Mouse (Mus musculus) embryo, embryonic 10.5 days (tissue): Measurements from ENCODE around the gene Rft1.
A peak's percentile ranks its signal among the peaks of the same experiment; 100 is the strongest.

Experiments
- DNase-seq: peaks from one replicate; pipeline ENCODE4 v3.0.0-alpha.2; 2015; ENCODE audit warnings: low spot score

Gene Rft1

DNA sequence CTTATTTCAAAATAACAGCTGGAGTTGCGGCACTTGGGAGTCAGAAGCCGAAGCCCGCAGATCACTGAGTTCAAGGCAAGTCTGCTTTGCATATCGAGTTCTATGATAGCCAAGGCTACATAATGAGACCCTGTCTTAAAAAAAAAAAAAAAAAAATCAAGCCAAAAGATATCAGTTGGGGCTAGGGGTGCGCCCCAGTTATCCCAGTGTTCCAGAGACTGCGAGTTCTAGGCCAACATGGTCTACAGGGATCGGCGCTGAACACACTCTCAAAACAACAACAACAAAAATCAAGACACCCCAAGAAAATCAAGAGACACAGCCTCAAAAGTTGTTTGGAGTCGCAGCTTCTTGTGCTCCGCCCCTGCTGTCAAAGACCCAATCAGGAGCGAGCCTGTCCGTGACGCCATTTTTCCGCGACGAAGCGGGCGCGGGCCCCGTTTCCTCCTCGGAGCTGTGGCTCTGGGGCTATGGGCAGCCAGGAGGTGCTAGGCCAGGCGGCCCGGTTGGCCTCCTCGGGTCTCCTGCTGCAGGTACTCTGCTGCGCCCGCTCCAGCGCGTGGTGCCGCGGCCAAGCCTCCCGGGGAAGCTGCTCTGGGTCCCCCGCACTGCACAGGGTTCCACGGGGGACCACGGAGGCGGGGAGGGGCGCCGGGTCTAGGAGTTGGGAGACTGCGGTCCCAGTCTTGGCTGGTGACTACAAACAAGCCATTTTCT is at the start of gene Rft1:
TSS of gene Rft1 (plus strand) at position 418 of the 717 bp plus-strand sequence.
- DNase-seq: peak; percentile 96

GRCm38 (mm10) chr14:30606817-30607216 is 47.3 kb upstream of the Rft1 start:
- no peak for DNase-seq

DNA sequence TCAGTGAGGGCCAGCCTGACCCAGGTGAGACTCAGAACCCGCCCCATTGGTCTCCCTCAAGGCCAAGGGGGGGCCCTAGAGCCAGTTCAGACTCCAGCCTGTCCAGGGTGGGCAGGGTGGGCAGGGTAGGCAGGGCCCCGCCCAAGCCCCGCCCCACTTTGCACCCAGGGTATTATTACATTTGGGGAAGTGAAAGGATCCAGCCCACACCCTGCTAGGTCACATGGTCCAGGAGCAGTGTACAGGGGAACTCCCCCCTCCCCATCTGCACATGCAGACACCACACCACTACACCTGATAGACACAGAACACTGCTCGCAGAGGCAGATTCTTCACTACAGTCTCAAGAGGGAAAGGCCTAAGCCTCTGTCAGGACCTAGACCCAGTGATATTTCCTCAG is 46.5 kb upstream of the Rft1 start:
- no peak for DNase-seq

GRCm38 (mm10) chr14:30608176-30608575 is 46.0 kb upstream of the Rft1 start:
- no peak for DNase-seq

GRCm38 (mm10) chr14:30609499-30609898 is 44.7 kb upstream of the Rft1 start:
- no peak for DNase-seq

GRCm38 (mm10) chr14:30610304-30610703 is 43.9 kb upstream of the Rft1 start:
- no peak for DNase-seq

GRCm38 (mm10) chr14:30610940-30611339 is 43.2 kb upstream of the Rft1 start:
- DNase-seq: no peak

- DNase-seq: peak; percentile 78
These were observed 41.6 kb upstream of the Rft1 start for GRCm38 (mm10) chr14:30612523-30612922.

GRCm38 (mm10) chr14:30612962-30613715 is 41.0 kb upstream of the Rft1 start:
- DNase-seq: no peak

DNA sequence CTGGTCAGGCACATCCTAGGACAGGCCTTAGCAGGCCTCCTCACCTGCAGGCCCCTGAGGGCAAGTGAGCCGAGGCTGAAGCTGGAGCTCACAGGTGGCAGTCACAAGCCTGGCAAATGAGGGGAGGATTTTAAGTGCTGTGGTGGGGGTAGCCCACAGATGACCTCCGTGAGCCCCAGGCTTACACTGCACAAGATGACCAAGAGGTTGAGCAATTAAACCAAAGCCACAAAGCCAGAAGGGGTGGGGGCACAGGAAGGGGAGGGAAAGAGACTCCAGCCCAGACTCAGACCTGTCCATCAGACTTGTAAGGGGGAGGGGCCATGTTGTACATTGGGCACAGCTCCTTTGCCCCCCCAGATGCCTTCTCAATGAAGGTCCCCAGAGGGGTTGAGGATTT is 37.4 kb upstream of the Rft1 start:
- DNase-seq: no peak

DNA sequence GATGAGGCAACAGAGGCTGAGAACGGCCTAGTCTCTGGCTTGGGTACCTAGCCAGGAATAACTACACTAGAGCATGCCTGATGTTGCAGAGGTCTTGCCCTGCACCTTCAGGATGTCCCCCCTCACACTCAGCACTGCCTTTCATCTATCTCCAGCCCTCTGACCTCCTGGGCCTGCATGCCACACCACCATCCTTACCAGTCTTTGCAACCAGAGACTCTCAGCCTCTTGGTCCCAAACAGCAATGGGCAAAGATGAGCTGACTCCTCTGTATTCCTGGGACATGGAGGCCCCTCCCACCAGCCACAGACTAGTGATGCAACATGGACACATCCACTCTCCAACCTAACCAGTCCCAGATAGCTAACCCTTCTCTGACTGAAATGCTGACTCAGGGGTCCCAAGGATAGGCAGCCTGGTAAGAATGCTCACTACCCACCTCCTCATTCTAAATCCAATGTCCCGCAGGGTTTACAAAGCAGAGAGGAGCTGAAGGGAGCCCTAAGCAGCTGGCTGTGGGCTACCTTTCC is 35.3 kb upstream of the Rft1 start:
- DNase-seq: no peak

DNA sequence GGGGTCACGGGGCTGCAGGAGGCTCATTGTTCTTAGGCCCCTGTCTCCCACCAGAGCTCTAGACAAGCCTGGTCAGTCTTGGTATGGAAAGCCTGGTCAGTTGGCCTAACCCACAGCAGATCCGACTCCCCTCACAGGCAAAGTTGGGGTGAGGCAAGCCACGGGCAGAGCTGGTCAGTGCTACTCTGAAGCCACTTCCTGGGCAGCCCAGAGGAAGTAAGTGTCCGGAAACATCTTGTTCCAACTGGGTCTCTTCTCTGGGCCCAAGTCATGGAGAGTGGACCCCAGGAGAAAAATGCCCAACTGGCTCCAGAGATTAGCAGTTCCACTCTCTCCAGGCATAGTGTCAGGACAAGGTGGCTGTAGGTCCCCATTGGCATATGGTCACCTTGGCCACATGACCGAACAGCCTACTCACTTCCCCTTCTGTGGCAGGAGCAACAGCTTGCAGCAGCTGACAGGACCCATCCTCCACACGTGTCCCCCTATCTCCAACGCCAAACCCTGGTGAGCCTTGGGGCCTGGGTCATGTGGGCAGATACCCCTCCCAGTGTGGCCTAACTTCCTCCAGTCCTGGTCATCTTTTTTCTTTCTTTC is 34.1 kb upstream of the Rft1 start:
- DNase-seq: no peak

DNA sequence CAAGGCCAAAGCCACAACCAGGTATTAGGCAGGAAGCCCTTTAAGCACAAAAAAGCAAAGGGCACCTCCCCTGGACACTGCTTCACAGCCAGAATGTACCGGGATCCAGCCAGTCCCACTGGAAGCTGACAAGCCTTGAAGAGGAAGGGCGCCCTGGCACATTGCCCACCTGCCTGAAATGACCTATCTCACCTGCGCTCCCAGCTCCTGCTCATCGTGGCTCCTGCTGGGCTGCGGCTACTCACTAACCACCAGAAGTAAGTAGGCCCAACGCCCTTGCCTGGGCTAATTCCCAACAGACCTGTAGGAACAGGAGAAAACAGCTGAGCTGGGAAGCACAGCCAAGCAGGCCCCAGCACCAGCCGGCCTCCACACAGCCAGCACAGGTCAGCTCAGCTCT is 32.0 kb upstream of the Rft1 start:
- DNase-seq: no peak

GRCm38 (mm10) chr14:30622556-30622955 is 31.6 kb upstream of the Rft1 start:
- no peak for DNase-seq

DNA sequence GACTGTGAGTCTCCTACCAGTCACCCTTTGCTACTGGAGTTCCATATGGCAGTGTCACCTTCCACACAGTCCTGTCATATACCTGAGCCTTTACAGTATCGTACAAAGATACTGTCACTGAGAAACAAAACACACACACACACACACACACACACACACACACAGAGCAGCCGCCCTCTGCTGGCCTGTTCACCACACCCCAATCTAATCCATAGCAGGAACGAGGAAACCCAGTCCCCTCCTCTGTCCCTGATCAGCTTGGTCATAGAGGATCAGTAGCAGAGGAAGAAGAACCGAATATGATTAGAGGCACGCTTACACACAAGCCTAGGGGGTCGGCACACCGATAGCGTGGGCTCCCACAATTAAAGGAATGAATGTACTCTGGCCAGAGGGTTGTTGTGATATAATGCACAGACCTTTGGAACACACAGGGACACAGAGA is 29.9 kb upstream of the Rft1 start:
- DNase-seq: no peak

DNA sequence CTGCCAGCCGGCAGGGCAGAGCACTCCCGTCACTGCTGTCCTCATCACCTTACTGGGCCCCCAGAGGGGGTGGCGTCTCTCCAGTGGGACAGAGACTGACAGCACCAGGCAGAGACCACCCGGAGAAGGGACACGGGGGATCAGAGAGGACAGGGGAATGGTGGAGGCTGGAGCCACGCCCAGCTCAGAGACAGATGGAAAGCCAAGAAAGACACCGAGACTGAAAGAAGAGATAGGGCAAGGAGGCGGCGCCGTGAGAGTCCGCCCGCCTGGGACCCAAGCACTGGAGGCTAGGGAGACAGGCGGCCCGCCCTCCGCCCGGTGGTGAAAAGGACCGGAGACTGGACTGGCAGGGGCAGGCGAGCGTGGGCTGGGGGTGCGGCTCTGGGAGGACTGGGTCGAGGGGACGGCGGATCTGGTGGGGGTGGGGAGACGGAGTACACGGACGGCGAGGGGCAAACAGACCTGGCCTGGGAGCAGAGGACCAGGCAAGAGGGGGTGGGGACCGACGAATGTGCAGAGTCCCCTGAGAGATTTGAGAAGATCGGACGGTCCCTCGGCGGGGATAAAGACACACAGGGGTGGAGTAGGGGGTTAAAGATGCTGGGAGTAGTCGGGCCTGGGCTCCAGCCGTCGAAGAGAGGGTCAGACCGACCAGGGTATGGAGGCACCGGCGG is 28.9 kb upstream of the Rft1 start:
- peak; percentile 55 for DNase-seq

GRCm38 (mm10) chr14:30625856-30626726 is 28.1 kb upstream of the Rft1 start, which contains the start of gene Prkcd:
Prkcd (minus strand) TSS chr14:30626210.
- peak; percentile 82 for DNase-seq

GRCm38 (mm10) chr14:30626756-30627742 is 27.1 kb upstream of the Rft1 start:
- no peak for DNase-seq

DNA sequence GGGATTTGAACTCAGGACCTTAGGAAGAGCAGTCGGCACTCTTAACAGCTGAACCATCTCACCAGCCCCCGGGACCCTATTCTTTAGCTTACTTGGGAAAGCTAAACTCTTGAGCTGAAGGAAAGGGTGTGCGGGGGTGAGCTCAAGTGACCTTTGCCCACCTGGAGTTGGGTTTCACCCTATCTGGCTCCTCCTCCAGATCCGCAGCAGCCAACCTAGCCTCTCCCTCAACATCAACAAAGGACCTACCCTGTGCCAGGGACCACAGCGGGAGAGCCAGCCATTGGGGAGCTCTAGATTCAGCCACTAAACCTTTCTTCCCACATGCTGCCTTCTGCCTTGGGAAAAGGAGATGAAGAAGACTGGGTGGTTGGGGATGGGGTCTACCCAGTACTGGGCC is 25.9 kb upstream of the Rft1 start:
- DNase-seq: no peak

- no peak for DNase-seq
These were observed 24.3 kb upstream of the Rft1 start for GRCm38 (mm10) chr14:30629839-30630238.
